Mouse (Mus musculus) layer of hippocampus, adult 9-10 months (tissue): ENCODE data around the gene Agpat1.

Experiments used
- DNase-seq: peaks from one replicate; pipeline ENCODE4 v3.0.0; 2022; ENCODE audit warnings: low spot score

Gene Agpat1

DNA sequence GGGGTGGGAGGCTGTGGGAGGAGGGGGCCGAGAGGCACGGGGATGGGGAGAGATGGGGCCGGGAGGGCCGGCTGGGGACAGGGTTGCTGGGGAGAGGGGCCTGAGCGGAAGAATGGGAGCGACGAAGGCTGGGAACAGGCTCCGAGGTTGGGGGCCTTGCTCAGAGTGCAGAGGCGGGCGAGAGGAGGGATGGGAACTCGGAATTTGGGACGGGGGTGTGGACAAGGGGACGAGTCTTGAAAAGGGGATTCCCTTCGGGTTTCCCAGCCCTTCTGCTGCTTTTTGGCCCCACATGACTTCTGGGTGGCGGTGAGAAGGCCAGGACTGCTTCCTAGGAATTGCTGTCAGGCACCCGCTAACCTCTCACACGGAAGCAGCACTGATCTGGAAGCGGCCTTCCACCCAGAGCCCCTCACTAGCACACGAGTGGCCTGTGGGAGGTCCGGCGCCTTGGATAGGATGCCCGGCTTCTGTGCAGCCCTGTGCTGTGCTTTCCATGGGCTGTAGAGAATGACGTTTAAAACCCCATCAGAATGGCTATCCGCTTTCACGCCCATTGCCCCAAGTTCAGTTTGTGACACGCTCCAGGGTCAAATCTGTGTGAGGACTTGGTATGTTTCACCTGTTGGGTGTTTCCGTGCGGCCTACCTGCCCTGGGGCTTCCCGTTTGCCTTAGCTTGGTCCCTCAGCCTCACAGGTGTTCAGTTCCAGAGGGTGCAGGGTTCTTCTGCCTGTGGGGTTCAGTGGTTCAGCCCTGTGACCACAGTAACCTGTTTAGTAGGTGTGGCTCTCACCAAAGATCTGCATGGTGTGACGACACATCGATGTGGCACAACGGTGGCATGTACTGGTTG lies 2.4 kb downstream of the Agpat1 start:
- DNase-seq: no peak

GRCm38 (mm10) chr17:34607997-34608396 lies 3.9 kb downstream of the Agpat1 start:
- no peak for DNase-seq

GRCm38 (mm10) chr17:34611050-34611449 lies 7.0 kb downstream of the Agpat1 start:
- DNase-seq: no peak

GRCm38 (mm10) chr17:34613054-34613645 lies 9.1 kb downstream of the Agpat1 start:
- DNase-seq: no peak

DNA sequence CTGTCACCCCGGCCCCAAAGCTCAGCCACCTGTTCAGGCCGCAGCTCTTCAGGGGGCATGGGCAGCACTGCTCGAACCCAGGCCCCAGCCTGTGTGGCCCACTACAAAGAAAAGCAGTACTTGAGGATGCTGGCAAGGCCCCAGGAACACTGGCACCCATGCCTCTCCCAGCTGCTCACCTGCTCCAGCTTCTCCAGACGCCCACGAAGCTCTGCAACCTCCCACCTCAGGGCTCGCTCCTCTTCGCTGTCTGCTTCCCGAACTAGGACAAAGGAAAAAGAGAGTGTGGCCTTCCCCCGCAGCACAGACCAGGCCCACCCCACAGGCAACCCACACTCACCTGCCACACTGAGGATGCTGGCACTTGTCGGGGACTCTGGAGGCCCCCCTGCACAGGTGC lies 9.8 kb downstream of the Agpat1 start:
- no peak for DNase-seq

DNA sequence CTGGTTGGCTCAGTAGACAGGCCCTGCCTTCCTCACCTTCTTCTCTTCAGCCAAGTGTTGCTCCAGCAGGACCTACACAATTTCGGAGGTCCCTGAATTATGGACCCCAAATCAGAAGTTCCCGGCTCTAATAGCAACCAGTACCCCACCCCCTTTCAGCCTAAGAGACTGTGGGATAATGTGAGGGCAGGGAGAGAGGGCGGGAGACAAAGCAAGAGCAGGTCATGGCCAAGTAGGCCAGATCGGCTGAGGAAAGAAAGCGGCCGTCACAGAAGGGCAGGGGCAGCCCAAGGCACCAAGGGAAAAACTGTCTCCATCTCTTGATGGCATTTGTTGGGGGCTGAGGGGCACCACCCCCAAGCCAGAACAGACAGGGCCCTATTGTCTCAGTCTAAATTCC lies 11.8 kb downstream of the Agpat1 start, which contains the start of gene Egfl8:
Egfl8 (minus strand) TSS at position 101 of the 400 bp plus-strand sequence.
- DNase-seq: no peak

DNA sequence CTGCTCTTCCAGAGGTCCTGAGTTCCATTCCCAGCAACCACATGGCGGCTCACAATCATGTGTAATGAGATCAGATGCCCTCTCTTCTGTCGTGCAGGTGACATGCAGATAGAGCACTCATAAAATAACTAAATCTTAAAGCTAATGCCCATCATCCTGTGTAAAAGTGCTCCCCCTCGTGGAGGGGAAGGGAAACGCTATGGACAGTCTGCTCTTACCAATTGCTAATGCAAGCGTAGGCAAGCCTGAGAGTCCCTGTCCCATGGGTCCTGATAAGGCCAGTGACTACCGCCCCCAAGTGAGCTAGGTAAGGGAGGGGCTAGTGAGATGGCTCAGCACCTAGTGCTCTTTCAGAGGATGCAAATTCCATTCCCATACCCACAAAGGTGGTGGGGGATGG lies 14.9 kb downstream of the Agpat1 start:
- no peak for DNase-seq

DNA sequence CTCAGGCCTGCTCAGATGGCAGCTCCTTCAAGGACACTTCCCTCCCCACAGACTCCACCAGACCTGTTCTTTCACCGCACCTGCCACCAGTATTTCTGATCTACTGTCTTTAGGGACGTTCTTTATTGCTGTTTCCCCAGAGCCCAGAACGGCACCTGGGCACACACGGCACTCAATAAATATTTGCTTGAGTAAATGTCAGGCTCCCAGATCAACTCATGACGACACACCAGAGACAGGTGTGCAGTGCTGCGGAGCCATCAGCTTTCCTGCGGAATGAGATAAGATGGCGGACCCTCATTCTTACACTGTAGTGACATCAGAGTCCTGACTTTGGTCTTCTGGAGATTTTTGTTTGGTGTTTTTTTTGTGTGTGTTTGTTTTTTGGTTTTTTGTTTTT lies 16.9 kb downstream of the Agpat1 start:
- no peak for DNase-seq

GRCm38 (mm10) chr17:34623161-34623560 lies 19.1 kb downstream of the Agpat1 start:
- DNase-seq: no peak

DNA sequence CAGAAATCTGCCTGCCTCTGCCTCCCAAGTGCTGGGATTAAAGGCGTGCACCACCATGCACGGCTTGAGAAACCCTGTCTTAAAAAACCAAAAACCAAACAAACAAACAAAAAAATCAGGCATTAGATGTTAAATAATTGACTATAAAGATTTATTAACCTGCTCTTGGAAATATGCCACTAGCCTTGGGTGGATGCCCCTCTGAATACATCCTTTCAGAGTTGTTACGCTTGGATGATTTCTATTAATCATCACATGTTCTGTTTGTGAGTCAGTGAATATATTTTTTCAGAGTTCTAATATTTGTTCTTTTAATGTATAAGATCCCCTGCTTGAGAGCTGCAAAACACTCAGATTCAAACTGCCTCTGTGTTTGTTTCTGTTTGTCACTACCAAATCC lies 20.9 kb downstream of the Agpat1 start:
- no peak for DNase-seq

GRCm38 (mm10) chr17:34626062-34626772 lies 22.2 kb downstream of the Agpat1 start:
- DNase-seq: no peak

DNA sequence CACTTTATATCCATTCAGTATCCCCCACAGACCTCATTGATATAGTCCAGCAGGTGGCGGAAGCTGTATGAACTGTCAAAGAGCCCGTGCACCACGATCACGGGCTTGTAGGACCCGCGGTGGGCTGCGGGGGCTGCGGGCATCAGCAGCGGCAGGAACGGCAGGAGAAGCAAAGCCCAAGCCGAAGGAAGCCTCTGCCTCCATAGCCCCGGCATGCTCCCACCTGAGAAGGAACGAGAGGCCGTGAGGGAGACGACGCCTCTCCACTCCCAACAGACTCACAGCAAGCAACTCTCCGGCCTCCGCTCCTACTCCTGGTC lies 22.7 kb downstream of the Agpat1 start:
- DNase-seq: no peak

- no peak for DNase-seq
These were observed 23.3 kb downstream of the Agpat1 start for GRCm38 (mm10) chr17:34627093-34627942.

GRCm38 (mm10) chr17:34627943-34628643 lies 24.0 kb downstream of the Agpat1 start, which contains the start of gene Ppt2:
Ppt2 (minus strand) TSS chr17:34628510.
- DNase-seq: no peak

DNA sequence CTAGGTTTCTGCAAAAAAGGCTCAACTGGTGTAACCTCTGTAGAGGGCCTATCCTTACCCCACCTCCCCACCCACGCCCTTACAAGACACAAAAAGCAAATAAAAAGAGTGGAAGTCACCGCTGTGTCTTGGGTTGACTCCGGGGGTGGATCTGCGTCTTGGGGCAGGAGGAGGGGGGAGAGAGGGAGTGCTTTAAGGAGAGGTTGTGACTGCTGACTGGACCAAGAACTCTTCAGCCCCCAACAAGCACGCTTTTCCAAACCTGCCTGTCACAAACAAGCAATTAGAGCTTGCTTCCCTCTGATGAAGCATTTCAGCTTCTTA lies 24.5 kb downstream of the Agpat1 start:
- no peak for DNase-seq

- no peak for DNase-seq
These were observed 25.2 kb downstream of the Agpat1 start, which contains the start of gene Prrt1 for GRCm38 (mm10) chr17:34629221-34629751. Prrt1 (plus strand) TSS chr17:34629533.

DNA sequence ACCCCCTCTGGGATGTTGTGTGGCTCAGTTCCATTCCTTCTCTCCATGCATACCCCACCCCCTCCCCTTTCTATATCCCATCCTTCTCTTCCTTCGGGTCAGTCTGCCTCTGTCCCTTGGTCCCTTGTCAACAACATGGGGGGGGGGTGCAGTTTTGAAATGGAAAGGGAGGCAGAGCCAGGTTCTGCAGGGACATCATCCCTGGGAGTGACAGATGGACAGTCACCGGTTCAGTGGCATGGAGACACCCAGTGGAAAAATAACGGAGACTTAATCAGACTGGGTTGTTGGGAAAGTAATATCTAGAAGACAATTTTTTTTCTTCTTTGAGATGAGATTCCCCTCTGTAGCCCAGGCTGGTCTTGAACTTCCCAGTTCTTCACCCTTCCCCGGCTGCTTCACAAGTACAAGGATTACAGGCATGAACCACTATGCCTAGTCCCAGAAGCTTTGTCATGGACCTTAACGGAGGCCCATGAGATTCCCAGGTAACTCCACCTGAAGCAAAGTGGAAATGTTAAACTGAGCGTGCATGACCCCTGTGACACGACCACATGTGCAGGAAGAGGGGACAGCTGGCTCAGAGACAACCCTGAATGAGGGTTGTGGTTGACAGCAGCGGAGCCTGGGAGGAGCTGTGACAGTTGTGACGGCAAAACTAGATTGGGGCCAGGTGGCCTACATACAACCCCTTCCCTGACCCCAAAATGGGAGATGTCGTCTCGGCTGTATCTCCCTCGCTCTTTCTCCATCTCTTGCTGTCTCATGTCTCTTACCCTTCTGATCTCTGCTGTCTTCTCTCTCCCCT lies 25.9 kb downstream of the Agpat1 start:
- no peak for DNase-seq

DNA sequence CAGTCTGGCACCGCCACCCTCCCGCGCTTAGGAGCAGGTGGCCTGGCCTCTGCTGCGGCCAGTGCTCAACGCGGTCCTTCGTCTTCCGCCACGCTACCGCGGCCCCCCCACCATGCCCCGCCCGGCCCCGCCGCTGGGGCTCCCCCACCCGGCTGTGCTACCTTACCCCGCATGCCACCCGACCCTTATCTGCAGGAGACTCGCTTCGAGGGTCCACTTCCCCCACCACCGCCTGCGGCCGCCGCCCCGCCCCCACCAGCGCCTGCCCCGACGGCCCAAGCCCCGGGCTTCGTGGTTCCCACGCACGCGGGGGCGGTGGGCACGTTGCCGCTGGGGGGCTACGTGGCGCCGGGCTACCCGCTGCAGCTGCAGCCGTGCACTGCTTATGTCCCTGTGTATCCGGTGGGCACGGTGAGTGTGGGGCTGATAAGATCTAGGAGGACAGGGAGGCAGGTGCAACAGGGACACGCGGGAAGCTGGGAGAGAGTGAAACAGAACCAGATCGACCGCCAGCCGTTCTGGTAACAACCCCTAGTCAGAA lies 26.8 kb downstream of the Agpat1 start:
- no peak for DNase-seq

DNA sequence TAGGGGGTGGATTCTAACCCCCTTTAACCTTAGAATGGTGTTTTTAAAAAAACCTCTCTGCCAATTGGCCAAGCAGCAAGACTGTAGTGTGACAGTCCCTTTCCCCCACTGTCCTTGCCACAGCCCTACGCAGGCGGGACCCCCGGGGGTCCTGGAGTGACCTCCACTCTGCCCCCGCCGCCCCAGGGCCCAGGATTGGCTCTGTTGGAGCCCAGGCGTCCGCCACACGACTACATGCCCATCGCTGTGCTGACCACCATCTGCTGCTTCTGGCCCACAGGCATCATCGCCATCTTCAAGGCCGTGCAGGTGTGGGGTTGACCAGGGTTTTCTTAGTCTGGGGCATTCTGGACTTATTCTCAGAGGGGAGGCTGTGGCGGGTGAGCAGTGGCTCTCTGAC lies 27.6 kb downstream of the Agpat1 start:
- DNase-seq: no peak

- no peak for DNase-seq
These were observed 28.2 kb downstream of the Agpat1 start for GRCm38 (mm10) chr17:34632261-34632691.
